Mouse (Mus musculus): ENCODE measurements around the gene Bnip3. TPM values are rescaled to one million over a fixed set of nuclear protein-coding genes. Genes with fewer than 3 reads are reported as not detected.

Gene Bnip3
- polyA plus RNA-seq, 1 experiment: 7.1 TPM

GRCm38 (mm10) chr7:138919156-138919944 is 10.0 kb upstream of the Bnip3 start:
- Histone ChIP-seq H3K79me3 (ENCODE audit: low read depth) (no peaks in the 10 kb centered on the region), H3ac (ENCODE audit: control insufficient read depth, insufficient read length, low read depth) (peak overlapping the region; percentile 46), H3K27me3 (ENCODE audit: control insufficient read depth, insufficient read depth, insufficient read length) (peaks cover 3% of the 10 kb centered on the region), H3K4me3 (ENCODE audit: insufficient read depth, poor library complexity, severe bottlenecking) (peak overlapping the region; percentile 2), H3K79me2 (ENCODE audit: control insufficient read depth, insufficient read depth) (no peaks in the 10 kb centered on the region), H3K36me3 (ENCODE audit: control insufficient read depth, insufficient read depth) (no peaks in the 10 kb centered on the region)
- no peak for TF ChIP-seq FOSL1 (IDR thresholded peaks at IDR 0.05; ENCODE audit: insufficient read depth, low read length, poor library complexity, severe bottlenecking)
- TF ChIP-seq MYOD1 (IDR thresholded peaks at IDR 0.05; ENCODE audit: control insufficient read depth, insufficient read length, low read depth): no peak
- TF ChIP-seq MAX (IDR thresholded peaks at IDR 0.05): no peak
- no peak for TF ChIP-seq CTCF (IDR thresholded peaks at IDR 0.05; ENCODE audit: control insufficient read depth, insufficient read depth, insufficient read length)
- TF ChIP-seq MYOG (IDR thresholded peaks at IDR 0.05; ENCODE audit: control insufficient read depth, extremely low read depth, insufficient read length): no peak
- TF ChIP-seq USF1 (IDR thresholded peaks at IDR 0.05; ENCODE audit: low read depth): no peak
- TF ChIP-seq CEBPB (IDR thresholded peaks at IDR 0.05; ENCODE audit: low read depth): no peak

DNA sequence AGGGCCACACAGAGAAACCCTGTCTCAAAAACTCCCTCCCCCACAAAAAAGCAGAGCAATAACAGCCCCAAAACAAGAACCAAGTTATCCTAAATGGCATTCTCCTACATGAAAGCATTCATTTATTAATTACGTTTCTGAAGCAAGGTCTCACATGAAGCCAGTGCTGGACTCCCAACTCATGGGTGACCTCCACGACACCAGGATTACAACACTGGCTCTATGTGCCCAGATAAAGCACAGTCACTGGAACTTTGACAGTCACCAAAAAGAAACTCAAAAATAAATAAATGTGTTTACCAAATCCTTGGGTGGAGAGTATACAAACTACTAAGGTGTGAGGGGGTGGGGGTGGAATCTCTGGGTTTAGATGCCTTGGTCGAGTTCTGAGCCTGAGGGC is 4.3 kb upstream of the Bnip3 start:
- no peak for TF ChIP-seq MYOG (IDR thresholded peaks at IDR 0.05; ENCODE audit: control insufficient read depth, extremely low read depth, insufficient read length)
- TF ChIP-seq USF1 (IDR thresholded peaks at IDR 0.05; ENCODE audit: low read depth): no peak
- no peak for TF ChIP-seq MAX (IDR thresholded peaks at IDR 0.05)
- no peak for TF ChIP-seq FOSL1 (IDR thresholded peaks at IDR 0.05; ENCODE audit: insufficient read depth, low read length, poor library complexity, severe bottlenecking)
- no peak for TF ChIP-seq MYOD1 (IDR thresholded peaks at IDR 0.05; ENCODE audit: control insufficient read depth, insufficient read length, low read depth)
- TF ChIP-seq CEBPB (IDR thresholded peaks at IDR 0.05; ENCODE audit: low read depth): no peak
- no peak for TF ChIP-seq CTCF (IDR thresholded peaks at IDR 0.05; ENCODE audit: control insufficient read depth, insufficient read depth, insufficient read length)
- Histone ChIP-seq H3ac (ENCODE audit: control insufficient read depth, insufficient read length, low read depth) (no peak overlapping the region), H3K79me3 (ENCODE audit: low read depth) (no peaks in the 10 kb centered on the region), H3K79me2 (ENCODE audit: control insufficient read depth, insufficient read depth) (no peaks in the 10 kb centered on the region), H3K4me3 (ENCODE audit: insufficient read depth, poor library complexity, severe bottlenecking) (no peak overlapping the region), H3K27me3 (ENCODE audit: control insufficient read depth, insufficient read depth, insufficient read length) (peaks cover 3% of the 10 kb centered on the region), H3K36me3 (ENCODE audit: control insufficient read depth, insufficient read depth) (no peaks in the 10 kb centered on the region)

- TF ChIP-seq CTCF (IDR thresholded peaks at IDR 0.05; ENCODE audit: control insufficient read depth, insufficient read depth, insufficient read length) (no peak), CEBPB (IDR thresholded peaks at IDR 0.05; ENCODE audit: low read depth) (no peak), USF1 (IDR thresholded peaks at IDR 0.05; ENCODE audit: low read depth) (no peak), FOSL1 (IDR thresholded peaks at IDR 0.05; ENCODE audit: insufficient read depth, low read length, poor library complexity, severe bottlenecking) (no peak), MAX (IDR thresholded peaks at IDR 0.05) (no peak), MYOG (IDR thresholded peaks at IDR 0.05; ENCODE audit: control insufficient read depth, extremely low read depth, insufficient read length) (no peak), MYOD1 (IDR thresholded peaks at IDR 0.05; ENCODE audit: control insufficient read depth, insufficient read length, low read depth) (no peak)
- H3K79me3 ChIP-seq (ENCODE audit: low read depth): peaks cover 2% of the 10 kb centered on the region
- no peak overlapping the region for H3ac ChIP-seq (ENCODE audit: control insufficient read depth, insufficient read length, low read depth)
- peaks cover 3% of the 10 kb centered on the region for H3K27me3 ChIP-seq (ENCODE audit: control insufficient read depth, insufficient read depth, insufficient read length)
- H3K79me2 ChIP-seq (ENCODE audit: control insufficient read depth, insufficient read depth): no peaks in the 10 kb centered on the region
- no peak overlapping the region for H3K4me3 ChIP-seq (ENCODE audit: insufficient read depth, poor library complexity, severe bottlenecking)
- H3K36me3 ChIP-seq (ENCODE audit: control insufficient read depth, insufficient read depth): no peaks in the 10 kb centered on the region
These were observed 859 bp upstream of the Bnip3 start for GRCm38 (mm10) chr7:138910193-138910562.

- Histone ChIP-seq H3K36me3 (ENCODE audit: control insufficient read depth, insufficient read depth) (no peaks in the 10 kb centered on the region), H3K4me3 (ENCODE audit: insufficient read depth, poor library complexity, severe bottlenecking) (peak overlapping the region; percentile 30), H3ac (ENCODE audit: control insufficient read depth, insufficient read length, low read depth) (peak overlapping the region; percentile 71), H3K27me3 (ENCODE audit: control insufficient read depth, insufficient read depth, insufficient read length) (no peaks in the 10 kb centered on the region), H3K79me2 (ENCODE audit: control insufficient read depth, insufficient read depth) (no peaks in the 10 kb centered on the region), H3K79me3 (ENCODE audit: low read depth) (peaks cover 2% of the 10 kb centered on the region)
- TF ChIP-seq USF1 (IDR thresholded peaks at IDR 0.05; ENCODE audit: low read depth) (no peak), FOSL1 (IDR thresholded peaks at IDR 0.05; ENCODE audit: insufficient read depth, low read length, poor library complexity, severe bottlenecking) (no peak)
These were observed 497 bp downstream of the Bnip3 start for GRCm38 (mm10) chr7:138908768-138909276.

DNA sequence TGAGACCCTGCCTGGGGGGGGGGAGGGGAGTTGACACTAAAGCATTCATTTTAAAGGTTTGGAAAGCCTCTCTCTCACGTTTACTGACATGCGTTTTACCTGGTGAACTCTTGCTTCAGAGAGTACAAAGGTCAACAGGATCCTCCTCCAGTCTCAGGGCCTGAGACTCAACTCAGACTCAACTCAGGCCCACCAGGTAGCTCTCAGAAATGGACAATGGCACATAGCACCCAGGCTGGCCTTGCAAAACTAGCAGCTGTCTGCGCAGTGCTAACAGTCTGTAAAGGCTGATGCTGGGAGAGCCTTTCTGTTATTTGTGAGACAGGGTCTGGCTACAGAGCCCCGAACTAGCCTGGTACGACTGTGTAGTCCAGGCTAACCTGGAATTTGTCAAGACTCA is 1.3 kb downstream of the Bnip3 start:
- Histone ChIP-seq H3K4me3 (ENCODE audit: insufficient read depth, poor library complexity, severe bottlenecking) (no peak overlapping the region), H3K27me3 (ENCODE audit: control insufficient read depth, insufficient read depth, insufficient read length) (no peaks in the 10 kb centered on the region), H3K79me3 (ENCODE audit: low read depth) (peaks cover 2% of the 10 kb centered on the region), H3K79me2 (ENCODE audit: control insufficient read depth, insufficient read depth) (no peaks in the 10 kb centered on the region), H3ac (ENCODE audit: control insufficient read depth, insufficient read length, low read depth) (no peak overlapping the region), H3K36me3 (ENCODE audit: control insufficient read depth, insufficient read depth) (no peaks in the 10 kb centered on the region)
- TF ChIP-seq MYOD1 (IDR thresholded peaks at IDR 0.05; ENCODE audit: control insufficient read depth, insufficient read length, low read depth): no peak
- no peak for TF ChIP-seq CEBPB (IDR thresholded peaks at IDR 0.05; ENCODE audit: low read depth)
- no peak for TF ChIP-seq CTCF (IDR thresholded peaks at IDR 0.05; ENCODE audit: control insufficient read depth, insufficient read depth, insufficient read length)
- TF ChIP-seq MAX (IDR thresholded peaks at IDR 0.05): no peak
- no peak for TF ChIP-seq FOSL1 (IDR thresholded peaks at IDR 0.05; ENCODE audit: insufficient read depth, low read length, poor library complexity, severe bottlenecking)
- TF ChIP-seq MYOG (IDR thresholded peaks at IDR 0.05; ENCODE audit: control insufficient read depth, extremely low read depth, insufficient read length): no peak
- no peak for TF ChIP-seq USF1 (IDR thresholded peaks at IDR 0.05; ENCODE audit: low read depth)

Measured in C2C12 (cell line).